Mouse (Mus musculus) CH12.LX (cell line): ENCODE measurements around the gene Pdzrn4. TPM values are rescaled to one million over a fixed set of nuclear protein-coding genes. Genes with fewer than 3 reads are reported as not detected.

Source experiments
- DNase-seq: peaks from one replicate; pipeline ENCODE4 v3.0.0-alpha.2; 2013; ENCODE audit errors: extremely low read depth
- H3K27ac ChIP-seq: 2 replicates; pipeline ENCODE4 v1.5.1; 2012; ENCODE audit warnings: low read depth, mild to moderate bottlenecking, control low read depth, moderate library complexity; ENCODE audit not compliant: insufficient read depth
- H3K27me3 ChIP-seq: replicated peaks from 2 replicates; pipeline ENCODE3; 2012; ENCODE audit warnings: inconsistent platforms
- H3K36me3 ChIP-seq, 2 experiments: replicated peaks in 1 of 2; 2 replicates each; pipeline versions ENCODE3 to v1.6.1; 2012; ENCODE audit warnings: inconsistent platforms in 1 of 2, low read length in 1 of 2, mild to moderate bottlenecking in 1 of 2, mixed read lengths in 1 of 2, moderate library complexity in 1 of 2; ENCODE audit not compliant: control insufficient read depth in 1 of 2, insufficient read depth in 1 of 2
- H3K4me1 ChIP-seq, 2 experiments: 2 replicates each; pipeline ENCODE4 v1.6.1; 2012; ENCODE audit warnings: inconsistent platforms in 1 of 2, moderate library complexity in 1 of 2; ENCODE audit not compliant: insufficient read depth in 2 of 2, control insufficient read depth in 1 of 2
- H3K4me2 ChIP-seq: 2 replicates; pipeline ENCODE4 v1.6.1; 2012; ENCODE audit warnings: low read depth, mild to moderate bottlenecking, control low read depth; ENCODE audit not compliant: poor library complexity, insufficient read depth, severe bottlenecking
- H3K4me3 ChIP-seq, 3 experiments: fragments of 150-350 bp in 1 of 3; sonication (generic) in 1 of 3; replicated peaks in 1 of 3; 2 replicates each; pipeline versions ENCODE3 to v1.5.1; 2011 to 2012; ENCODE audit warnings: low read depth in 2 of 3, low read length in 2 of 3, mild to moderate bottlenecking in 2 of 3, moderate library complexity in 2 of 3, control low read depth in 1 of 3, improper control_type of control experiment in 1 of 3, inconsistent platforms in 1 of 3, mixed read lengths in 1 of 3; ENCODE audit not compliant: poor library complexity in 1 of 3
- H3K79me2 ChIP-seq: replicated peaks from 2 replicates; pipeline ENCODE4 v1.6.1; 2012; ENCODE audit warnings: mild to moderate bottlenecking, moderate library complexity; ENCODE audit not compliant: control insufficient read depth, poor library complexity, insufficient read depth, severe bottlenecking; ENCODE audit errors: extremely low read depth
- H3K9ac ChIP-seq: 2 replicates; pipeline ENCODE4 v1.6.1; 2012; ENCODE audit warnings: low read depth, mild to moderate bottlenecking, control low read depth, moderate library complexity; ENCODE audit not compliant: insufficient read depth
- H3K9me3 ChIP-seq: replicated peaks from 2 replicates; pipeline ENCODE3; 2012; ENCODE audit warnings: low read length, inconsistent platforms, mixed read lengths
- BHLHE40 ChIP-seq: IDR thresholded peaks from 2 replicates; pipeline ENCODE4 v1.6.1; 2011; ENCODE audit warnings: mild to moderate bottlenecking, low read depth, low read length, improper control_type of control experiment
- CHD1 ChIP-seq: IDR thresholded peaks from 2 replicates; pipeline ENCODE4 v1.6.1; 2012; ENCODE audit warnings: low read depth, low read length, improper control_type of control experiment, inconsistent platforms
- CHD2 ChIP-seq: IDR thresholded peaks from 2 replicates; pipeline ENCODE4 v1.6.1; 2011; ENCODE audit warnings: low read length, improper control_type of control experiment
- CTCF ChIP-seq, 2 experiments: IDR thresholded peaks in 1 of 2; conservative IDR thresholded peaks in 1 of 2; 2 replicates each; pipeline ENCODE4 v1.5.1; 2011 to 2012; ENCODE audit warnings: low read depth in 2 of 2, low read length in 2 of 2, improper control_type of control experiment in 1 of 2, inconsistent platforms in 1 of 2, mild to moderate bottlenecking in 1 of 2, moderate library complexity in 1 of 2
- ELF1 ChIP-seq: IDR thresholded peaks from 2 replicates; pipeline ENCODE4 v1.6.1; 2014; ENCODE audit warnings: low read depth, mild to moderate bottlenecking, inconsistent platforms, low read length, improper control_type of control experiment
- EP300 ChIP-seq: IDR thresholded peaks from 2 replicates; pipeline ENCODE4 v1.6.1; 2011; ENCODE audit warnings: low read length, improper control_type of control experiment
- ETS1 ChIP-seq: conservative IDR thresholded peaks from 2 replicates; pipeline ENCODE4 v1.6.1; 2012; ENCODE audit warnings: low read depth, mild to moderate bottlenecking, inconsistent platforms, low read length, improper control_type of control experiment, moderate library complexity
- HCFC1 ChIP-seq: IDR thresholded peaks from 2 replicates; pipeline ENCODE4 v1.6.1; 2012; ENCODE audit warnings: low read depth, mild to moderate bottlenecking, inconsistent platforms, low read length, improper control_type of control experiment
- IRF4 ChIP-seq: IDR thresholded peaks from 2 replicates; pipeline ENCODE4 v1.6.1; 2014; ENCODE audit warnings: low read depth, mild to moderate bottlenecking, inconsistent platforms, low read length, improper control_type of control experiment
- JUND ChIP-seq: conservative IDR thresholded peaks from 2 replicates; pipeline ENCODE4 v1.6.1; 2011; ENCODE audit warnings: low read depth, low read length, improper control_type of control experiment
- KAT2A ChIP-seq: IDR thresholded peaks from 2 replicates; pipeline ENCODE4 v1.6.1; 2012; ENCODE audit warnings: low read length, improper control_type of control experiment, inconsistent platforms; ENCODE audit not compliant: insufficient replicate concordance
- MAX ChIP-seq: IDR thresholded peaks from 2 replicates; pipeline ENCODE4 v1.6.1; 2011; ENCODE audit warnings: low read length, improper control_type of control experiment
- MAZ ChIP-seq: IDR thresholded peaks from 2 replicates; pipeline ENCODE4 v1.6.1; 2012; ENCODE audit warnings: low read depth, mild to moderate bottlenecking, inconsistent platforms, low read length, improper control_type of control experiment, moderate library complexity
- MXI1 ChIP-seq: IDR thresholded peaks from 2 replicates; pipeline ENCODE4 v1.6.1; 2011; ENCODE audit warnings: mild to moderate bottlenecking, low read depth, low read length, improper control_type of control experiment
- MYC ChIP-seq: IDR thresholded peaks from 2 replicates; pipeline ENCODE4 v1.6.1; 2011; ENCODE audit warnings: low read depth, mild to moderate bottlenecking, improper control_type of control experiment, low read length
- POLR2A ChIP-seq: IDR thresholded peaks from 2 replicates; pipeline ENCODE4 v1.6.1; 2011; ENCODE audit warnings: low read depth, mild to moderate bottlenecking, improper control_type of control experiment, low read length
- RAD21 ChIP-seq: IDR thresholded peaks from 2 replicates; pipeline ENCODE4 v1.6.1; 2011; ENCODE audit warnings: low read depth, mild to moderate bottlenecking, low read length, improper control_type of control experiment, moderate library complexity
- SIN3A ChIP-seq: IDR thresholded peaks from 2 replicates; pipeline ENCODE4 v1.6.1; 2012; ENCODE audit warnings: low read length, improper control_type of control experiment, inconsistent platforms
- SMC3 ChIP-seq: IDR thresholded peaks from 2 replicates; pipeline ENCODE4 v1.6.1; 2011; ENCODE audit warnings: low read depth, low read length, improper control_type of control experiment
- TBP ChIP-seq: conservative IDR thresholded peaks from 2 replicates; pipeline ENCODE4 v1.6.1; 2011; ENCODE audit warnings: low read depth, low read length, improper control_type of control experiment
- USF2 ChIP-seq: conservative IDR thresholded peaks from 2 replicates; pipeline ENCODE4 v1.6.1; 2011; ENCODE audit warnings: low read depth, low read length, improper control_type of control experiment
- ZKSCAN1 ChIP-seq: IDR thresholded peaks from 2 replicates; pipeline ENCODE4 v1.6.1; 2012; ENCODE audit warnings: low read depth, inconsistent platforms, low read length, improper control_type of control experiment, borderline replicate concordance
- ZNF384 ChIP-seq: IDR thresholded peaks from 2 replicates; pipeline ENCODE4 v1.6.1; 2012; ENCODE audit warnings: low read depth, low read length, improper control_type of control experiment, inconsistent platforms
- dilution Hi-C: fragments of 300-500 bp; cut with MboI; formaldehyde crosslinking; loops from 2 replicates; pipeline ENCODE4 v1.14.3; 2020; ENCODE audit warnings: low sequenced_read_pairs; ENCODE audit not compliant: extremely low pct_unique_long_range_greater_than_20kb, extremely low pct_ligation_motif_present
- in situ Hi-C: fragments of 300-500 bp; cut with MboI; formaldehyde crosslinking; loops from 3 replicates; pipeline ENCODE4 v1.14.3; 2019; ENCODE audit warnings: low sequenced_read_pairs, low pct_ligation_motif_present, low pct_unique_long_range_greater_than_20kb, mixed read lengths
- polyA plus RNA-seq: library from polyadenylated mRNA; unstranded; fragments of >175 nt; gene quantifications from 2 replicates; pipeline ENCODE4 v1.2.1, GENCODE M21; 2012; ENCODE audit warnings: low read depth; ENCODE audit not compliant: insufficient read length
- total RNA-seq, 2 experiments: library from RNA; depleted of rRNA; stranded (reverse); fragments of 300-350 nt in 1 of 2; fragments of >200 nt in 1 of 2; gene quantifications; 2 replicates each; pipeline ENCODE4 v1.2.3; 2012 to 2014

Pdzrn4 gene
- total and polyA plus RNA-seq, 3 experiments: not detected

DNA sequence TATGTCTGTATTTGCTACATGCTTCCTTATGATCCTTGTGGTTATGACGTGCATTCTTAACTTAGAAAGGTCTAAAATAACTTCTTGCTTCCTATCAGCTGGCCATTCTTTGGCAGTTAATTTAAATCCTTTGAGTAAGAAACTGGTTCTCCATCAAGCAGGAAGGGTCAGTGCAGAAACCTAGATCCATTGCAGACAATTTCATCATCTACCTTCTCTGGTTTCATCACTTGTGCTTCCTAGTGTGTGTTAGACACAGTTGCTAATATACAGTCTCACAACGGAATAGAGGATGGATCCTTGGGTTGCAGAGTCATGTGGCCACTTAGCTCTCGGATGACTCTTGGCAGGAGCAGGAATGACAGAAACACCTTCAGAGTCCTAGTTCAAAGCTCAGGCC, 397.6 kb downstream of the Pdzrn4 start:
- Histone ChIP-seq H3K27me3 (no peaks in the 10 kb centered on the region), H3K9me3 (peaks cover 41% of the 10 kb centered on the region), H3K9ac (no peak overlapping the region), H3K36me3 (no peaks in the 10 kb centered on the region), H3K79me2 (no peaks in the 10 kb centered on the region), H3K27ac (no peak overlapping the region), H3K4me1 (no peaks in the 10 kb centered on the region), H3K4me3 (no peak overlapping the region), H3K4me2 (no peak overlapping the region)
- TF ChIP-seq ETS1: no peak
- TF ChIP-seq ZNF384: no peak
- no peak for TF ChIP-seq MYC
- TF ChIP-seq ELF1: no peak
- TF ChIP-seq KAT2A: no peak
- TF ChIP-seq IRF4: no peak
- TF ChIP-seq MAZ: no peak
- no peak for TF ChIP-seq MXI1
- in situ Hi-C loops: no loop called here
- dilution Hi-C loops: no loop called here
- DNase-seq: no peak

- no peak overlapping the region for H3K4me2 ChIP-seq
- peaks cover 45% of the 10 kb centered on the region for H3K9me3 ChIP-seq
- no peak overlapping the region for H3K4me3 ChIP-seq
- in situ Hi-C loops: no loop called here
- H3K27ac ChIP-seq: no peak overlapping the region
- DNase-seq: no peak
- dilution Hi-C loops: no loop called here
- H3K36me3 ChIP-seq: no peaks in the 10 kb centered on the region
- no peaks in the 10 kb centered on the region for H3K4me1 ChIP-seq
- no peak for TF ChIP-seq HCFC1
- no peak for TF ChIP-seq CHD1
- TF ChIP-seq SIN3A: no peak
- no peak for TF ChIP-seq MAX
- TF ChIP-seq USF2: no peak
- H3K9ac ChIP-seq: no peak overlapping the region
- no peaks in the 10 kb centered on the region for H3K79me2 ChIP-seq
- H3K27me3 ChIP-seq: no peaks in the 10 kb centered on the region
These were observed 409.3 kb downstream of the Pdzrn4 start for GRCm38 (mm10) chr15:92805934-92806333.

DNA sequence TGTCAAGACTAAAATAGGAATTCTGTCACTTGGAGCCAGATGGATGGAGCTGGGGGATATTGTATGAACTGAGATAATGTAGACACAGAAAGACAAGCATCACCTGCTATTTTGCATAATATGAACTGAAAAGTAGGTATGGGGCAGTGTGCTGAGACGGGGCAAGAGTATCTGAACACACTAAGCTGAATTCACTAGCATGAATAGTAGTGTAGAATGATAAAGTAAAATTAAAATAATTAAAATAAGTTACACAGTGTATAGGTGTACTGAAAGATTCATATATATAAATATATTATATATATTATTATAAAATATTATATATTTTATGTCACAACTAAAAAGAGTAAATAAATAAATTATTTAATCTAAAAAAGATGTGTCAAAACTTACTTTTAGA, 409.7 kb downstream of the Pdzrn4 start:
- no peaks in the 10 kb centered on the region for H3K79me2 ChIP-seq
- in situ Hi-C loops: no loop called here
- no peaks in the 10 kb centered on the region for H3K36me3 ChIP-seq
- H3K9me3 ChIP-seq: peaks cover 47% of the 10 kb centered on the region
- no peak overlapping the region for H3K4me2 ChIP-seq
- DNase-seq: no peak
- H3K27me3 ChIP-seq: no peaks in the 10 kb centered on the region
- H3K9ac ChIP-seq: no peak overlapping the region
- TF ChIP-seq MAX: no peak
- no peak for TF ChIP-seq RAD21
- no peak for TF ChIP-seq MAZ
- no peak for TF ChIP-seq CTCF (conservative IDR thresholded peaks at IDR 0.05 in 1 of 2, IDR thresholded peaks at IDR 0.05 in 1 of 2; ENCODE audit: low read depth in 2 of 2, low read length in 2 of 2)
- TF ChIP-seq JUND: no peak
- no peak for TF ChIP-seq TBP
- TF ChIP-seq SMC3: no peak
- no peak for TF ChIP-seq ETS1
- TF ChIP-seq BHLHE40: no peak
- TF ChIP-seq EP300: no peak
- no peak for TF ChIP-seq POLR2A
- no peak for TF ChIP-seq CHD1
- TF ChIP-seq ZKSCAN1: no peak
- no peak for TF ChIP-seq CHD2
- H3K4me1 ChIP-seq: no peaks in the 10 kb centered on the region
- no peak overlapping the region for H3K27ac ChIP-seq
- dilution Hi-C loops: no loop called here
- H3K4me3 ChIP-seq: no peak overlapping the region
